Mouse (Mus musculus) intestine, embryonic 15.5 days (tissue): ENCODE data around the gene Etl4. TPM values are rescaled to one million over a fixed set of nuclear protein-coding genes. Genes with fewer than 3 reads are reported as not detected.

Source experiments
- ATAC-seq: fragments of 200-750 bp; cut with Nextera tagmentation; 2 replicates; pipeline ENCODE4 v1.8.0; 2017; ENCODE audit warnings: moderate TSS enrichment, moderate library complexity
- H3K27ac ChIP-seq: fragments of 300-500 bp; sonication (generic); 2 replicates; pipeline ENCODE4 v1.5.1; 2015; ENCODE audit warnings: mild to moderate bottlenecking, inconsistent platforms
- H3K27me3 ChIP-seq: fragments of 300-500 bp; sonication (generic); replicated peaks from 2 replicates; pipeline ENCODE4 v1.6.1; 2015; ENCODE audit warnings: inconsistent platforms
- H3K36me3 ChIP-seq: fragments of 300-500 bp; sonication (generic); 2 replicates; pipeline ENCODE4 v1.6.1; 2015; ENCODE audit warnings: inconsistent platforms
- H3K4me1 ChIP-seq: fragments of 300-500 bp; sonication (generic); replicated peaks from 2 replicates; pipeline ENCODE4 v1.6.1; 2015; ENCODE audit warnings: inconsistent platforms
- H3K4me2 ChIP-seq: fragments of 300-500 bp; sonication (generic); replicated peaks from 2 replicates; pipeline ENCODE4 v1.6.1; 2015; ENCODE audit warnings: mild to moderate bottlenecking, inconsistent platforms
- H3K4me3 ChIP-seq: fragments of 300-500 bp; sonication (generic); replicated peaks from 2 replicates; pipeline ENCODE4 v1.5.1; 2015; ENCODE audit warnings: inconsistent platforms
- H3K9ac ChIP-seq: fragments of 300-500 bp; sonication (generic); 2 replicates; pipeline ENCODE4 v1.6.1; 2015; ENCODE audit warnings: inconsistent platforms
- H3K9me3 ChIP-seq: fragments of 300-500 bp; sonication (generic); 2 replicates; pipeline ENCODE4 v1.6.1; 2016; ENCODE audit warnings: inconsistent platforms
- WGBS: fragments of 180-500 bp; shearing (Covaris S2); methylation state at CpG from one replicate; pipeline ENCODE4 v1.1.7; 2015; 5-methylcytosine and 5-hydroxymethylcytosine counted together
- polyA plus RNA-seq: library from polyadenylated mRNA; unstranded; fragments of >200 nt; fragmentation: Nextera tagmentation; extraction: Ambion mirVana; gene quantifications from 2 replicates; pipeline ENCODE4 v1.2.1, GENCODE M21; 2015

Gene Etl4
- polyA plus RNA-seq, 1 experiment from 2014 or later = 32.8 TPM

DNA sequence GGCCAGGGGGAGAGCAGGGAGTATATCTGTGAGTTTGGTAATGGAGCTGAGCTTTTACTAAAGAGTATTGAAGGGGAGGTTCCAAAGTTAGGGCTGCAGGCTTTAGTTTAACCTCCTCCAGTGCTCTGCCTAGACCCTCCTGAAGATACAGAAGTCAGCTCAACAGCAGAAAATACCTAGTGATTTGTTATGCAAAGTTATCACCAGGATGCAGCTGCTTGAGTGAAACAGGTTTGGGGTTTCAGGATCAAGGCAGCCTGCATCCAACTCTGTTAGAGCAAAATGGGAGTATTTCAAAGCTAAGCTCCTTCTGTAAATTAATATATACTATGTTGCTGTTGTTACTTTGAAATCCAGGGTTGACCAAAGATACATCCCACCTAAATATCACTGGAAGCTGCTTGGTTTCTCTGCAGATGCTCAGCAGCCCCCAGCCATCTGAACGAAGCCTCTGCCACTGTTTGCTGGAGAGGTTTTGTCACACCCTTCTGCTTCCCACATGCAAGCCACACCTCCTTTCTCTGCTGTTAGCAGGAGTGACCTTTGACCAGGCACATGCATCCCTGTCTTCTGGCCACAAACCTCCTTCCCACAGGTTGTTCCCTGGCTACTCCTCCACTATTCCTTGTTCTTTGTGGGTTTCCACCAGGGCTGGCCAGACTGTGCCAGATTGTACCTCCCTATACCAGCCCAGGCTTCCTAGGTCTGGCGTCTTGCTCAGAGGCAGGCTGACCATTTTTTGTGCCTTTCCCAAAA lies 814.6 kb downstream of the Etl4 start:
- no peaks in the 10 kb centered on the region for H3K36me3 ChIP-seq
- no peaks in the 10 kb centered on the region for H3K27me3 ChIP-seq
- H3K27ac ChIP-seq = peak overlapping the region; percentile 36; the same call in 1 of the 2 replicates
- H3K4me1 ChIP-seq = peaks cover 23% of the 10 kb centered on the region
- WGBS = 28% methylated on average over 2 of the region's 2 CpGs
- peak overlapping the region; percentile 10 for H3K4me2 ChIP-seq
- H3K9ac ChIP-seq = no peak overlapping the region
- H3K4me3 ChIP-seq = no peak overlapping the region
- H3K9me3 ChIP-seq = no peaks in the 10 kb centered on the region
- ATAC-seq = peak; percentile 86

DNA sequence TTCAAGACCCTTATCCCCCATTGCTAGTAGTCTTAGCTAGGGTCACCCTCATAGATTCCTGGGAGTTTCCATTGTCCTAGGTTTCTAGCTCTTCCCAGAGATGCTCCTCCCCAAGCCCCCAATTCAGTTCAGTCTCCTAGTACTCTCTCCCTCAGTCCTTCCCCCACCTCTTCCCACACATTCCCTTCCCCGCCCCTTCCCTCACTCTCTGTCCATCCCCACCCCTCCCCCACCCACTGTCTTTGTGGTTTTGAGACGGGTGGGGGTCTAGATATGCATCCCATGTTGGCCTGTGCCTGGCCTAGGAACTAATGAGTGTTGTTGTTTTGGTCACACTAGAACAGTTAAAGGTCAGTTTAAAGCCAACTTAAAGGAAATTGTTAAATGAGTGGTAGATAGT lies 817.4 kb downstream of the Etl4 start:
- Histone ChIP-seq H3K4me2 (no peak overlapping the region), H3K9me3 (no peaks in the 10 kb centered on the region), H3K9ac (no peak overlapping the region), H3K4me1 (peaks cover 18% of the 10 kb centered on the region), H3K27me3 (no peaks in the 10 kb centered on the region), H3K4me3 (no peak overlapping the region), H3K27ac (no peak overlapping the region), H3K36me3 (no peaks in the 10 kb centered on the region)
- ATAC-seq = no peak
- 79% methylated on average over 2 of the region's 2 CpGs for WGBS

DNA sequence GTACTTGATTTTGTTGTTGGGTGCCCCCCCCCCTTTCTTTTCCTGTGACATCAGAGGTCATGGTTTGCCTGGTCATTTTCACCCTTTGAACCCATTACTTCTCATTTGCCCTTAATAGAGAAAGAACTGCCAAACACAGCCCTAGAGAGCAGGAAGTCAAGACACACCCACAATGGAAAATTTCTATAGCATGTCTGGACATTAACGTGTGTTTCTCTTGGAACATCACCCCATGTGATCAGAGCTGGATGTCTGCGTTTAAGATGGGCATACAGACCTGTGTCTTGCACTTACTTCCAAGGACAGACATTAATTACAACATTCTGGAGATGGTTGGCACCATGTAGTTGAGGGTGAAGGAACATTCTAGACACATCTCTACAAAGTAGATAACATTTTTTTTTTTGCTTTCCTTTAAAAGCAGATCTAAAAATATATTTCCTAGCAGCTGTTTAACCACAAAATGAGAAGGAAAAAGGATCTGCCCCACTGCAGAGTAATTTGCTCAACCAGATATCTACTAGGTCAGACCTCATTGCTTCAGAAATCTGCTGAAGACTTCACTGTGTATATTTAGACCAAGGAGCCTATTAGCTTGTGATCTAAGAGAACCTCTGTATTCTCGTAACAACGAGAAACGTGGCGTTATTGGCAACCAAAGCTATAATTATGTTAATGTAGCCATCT lies 818.3 kb downstream of the Etl4 start:
- no peak overlapping the region for H3K4me3 ChIP-seq
- no peaks in the 10 kb centered on the region for H3K27me3 ChIP-seq
- H3K9ac ChIP-seq = no peak overlapping the region
- H3K4me2 ChIP-seq = no peak overlapping the region
- no peaks in the 10 kb centered on the region for H3K36me3 ChIP-seq
- WGBS = 80% methylated on average over 6 of the region's 6 CpGs
- no peak overlapping the region for H3K27ac ChIP-seq
- peaks cover 11% of the 10 kb centered on the region; the same call in 1 of the 2 replicates for H3K4me1 ChIP-seq
- no peak for ATAC-seq
- no peaks in the 10 kb centered on the region for H3K9me3 ChIP-seq

DNA sequence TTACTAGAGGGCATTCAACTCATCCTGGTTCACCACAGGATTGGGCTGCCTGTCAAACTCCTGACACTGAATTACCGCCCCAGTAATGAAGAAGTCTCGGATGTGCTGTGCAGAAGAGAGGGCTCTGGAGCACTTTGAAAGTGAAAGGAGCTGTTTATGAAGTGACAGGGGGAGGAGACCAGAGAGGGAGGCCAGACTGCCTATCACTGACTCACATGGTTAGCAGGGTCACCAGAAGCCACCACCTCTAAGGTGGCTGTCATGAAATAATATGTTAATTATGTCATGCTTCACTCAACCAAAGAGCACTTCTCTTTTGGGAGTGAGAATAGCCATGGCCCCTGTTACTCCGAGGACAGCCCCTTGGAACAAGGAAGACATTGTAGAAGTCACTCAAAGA lies 825.9 kb downstream of the Etl4 start:
- H3K4me1 ChIP-seq = peaks cover 8% of the 10 kb centered on the region; the same call in 1 of the 2 replicates
- no peaks in the 10 kb centered on the region for H3K36me3 ChIP-seq
- H3K4me2 ChIP-seq = peak overlapping the region; percentile 47
- no peak overlapping the region for H3K4me3 ChIP-seq
- H3K9me3 ChIP-seq = no peaks in the 10 kb centered on the region
- no peaks in the 10 kb centered on the region for H3K27me3 ChIP-seq
- H3K9ac ChIP-seq = no peak overlapping the region
- H3K27ac ChIP-seq = 0 out of 2 replicates have a peak overlapping the region, but pooled peaks have one; percentile 88
- ATAC-seq = 0 out of 2 replicates have a peak, but pooled peaks have one; percentile 8
- 64% methylated on average over 3 of the region's 3 CpGs for WGBS

DNA sequence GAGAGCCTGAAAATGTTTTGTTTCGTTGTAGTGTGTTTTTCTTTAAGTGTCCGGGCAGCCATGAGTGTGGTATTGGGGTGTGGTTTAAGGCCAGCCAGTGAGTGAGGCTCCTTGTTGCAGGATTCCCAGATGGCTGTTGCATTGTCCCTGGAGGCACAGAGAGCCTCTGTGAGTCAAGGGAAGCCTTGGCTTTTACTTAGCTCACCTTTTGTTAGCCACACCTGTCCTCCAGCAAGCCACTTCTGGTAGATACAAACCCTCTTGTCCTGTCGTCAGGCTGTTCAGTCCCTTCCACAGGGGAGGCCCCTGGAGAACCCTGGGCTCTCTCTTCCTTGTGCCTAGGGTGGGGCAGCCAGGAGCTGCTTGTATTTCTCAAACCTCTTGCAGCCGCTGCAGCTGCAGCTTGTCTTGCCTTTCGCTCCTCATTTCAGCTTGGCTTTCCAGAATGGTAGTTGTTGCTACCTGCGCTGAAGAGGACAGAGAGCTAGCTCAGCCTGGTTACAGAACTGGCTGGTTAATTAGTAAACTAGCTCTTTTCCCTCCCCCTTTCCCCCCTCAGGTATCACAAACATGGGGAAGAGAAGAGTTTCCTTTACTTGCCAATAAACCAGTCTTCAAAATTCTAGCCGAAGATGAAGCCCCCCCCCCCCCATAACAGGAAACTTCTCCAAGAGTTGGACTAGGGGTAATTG lies 826.9 kb downstream of the Etl4 start:
- H3K9ac ChIP-seq = peak overlapping the region; percentile 15; the same call in 1 of the 2 replicates
- peak overlapping the region; percentile 88 for H3K27ac ChIP-seq
- WGBS = 54% methylated on average over 7 of the region's 7 CpGs
- H3K4me1 ChIP-seq = peaks cover 8% of the 10 kb centered on the region; the same call in 1 of the 2 replicates
- H3K36me3 ChIP-seq = no peaks in the 10 kb centered on the region
- no peaks in the 10 kb centered on the region for H3K9me3 ChIP-seq
- H3K27me3 ChIP-seq = no peaks in the 10 kb centered on the region
- ATAC-seq = peak; percentile 77
- peak overlapping the region; percentile 29 for H3K4me3 ChIP-seq
- peak overlapping the region; percentile 47 for H3K4me2 ChIP-seq

DNA sequence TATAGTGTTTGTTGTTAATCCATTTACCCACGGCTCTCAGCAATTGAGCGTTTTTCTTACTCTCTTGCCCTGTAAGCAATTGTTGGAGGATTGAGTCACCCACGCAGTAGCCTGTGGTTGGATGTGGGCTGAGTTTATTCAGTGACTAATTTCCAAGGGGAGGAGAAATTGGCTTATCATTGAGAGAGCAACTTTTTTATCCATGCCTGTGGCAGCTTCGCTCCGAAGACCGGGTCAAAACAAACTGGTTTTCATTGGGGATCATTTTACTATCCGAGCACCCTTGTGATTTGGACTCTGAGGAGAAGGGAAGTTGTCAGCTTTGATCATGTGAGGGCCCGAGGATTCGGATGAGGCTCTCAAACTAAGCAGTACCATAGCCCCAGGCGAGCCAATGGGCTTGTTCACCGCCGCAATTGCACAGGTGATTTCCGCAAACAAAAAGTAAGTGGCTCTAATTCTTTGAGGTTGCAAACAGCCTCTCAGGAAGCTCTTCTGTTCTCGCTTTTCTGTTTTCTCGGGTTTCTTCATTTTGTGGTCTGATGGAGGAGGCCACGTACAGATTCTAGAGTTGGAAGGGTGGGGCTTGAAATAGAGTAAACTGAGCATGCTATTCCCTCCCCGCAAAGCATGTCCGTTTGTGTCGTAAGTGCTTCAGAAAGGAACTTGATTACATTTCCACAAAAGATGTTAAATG lies 827.7 kb downstream of the Etl4 start:
- H3K9me3 ChIP-seq = no peaks in the 10 kb centered on the region
- 50% methylated on average over 19 of the region's 19 CpGs for WGBS
- peak overlapping the region; percentile 88 for H3K27ac ChIP-seq
- no peaks in the 10 kb centered on the region for H3K36me3 ChIP-seq
- H3K27me3 ChIP-seq = no peaks in the 10 kb centered on the region
- peak; percentile 80 for ATAC-seq
- no peak overlapping the region for H3K9ac ChIP-seq
- peak overlapping the region; percentile 47 for H3K4me2 ChIP-seq
- peaks cover 8% of the 10 kb centered on the region; the same call in 1 of the 2 replicates for H3K4me1 ChIP-seq
- H3K4me3 ChIP-seq = peak overlapping the region; percentile 29

DNA sequence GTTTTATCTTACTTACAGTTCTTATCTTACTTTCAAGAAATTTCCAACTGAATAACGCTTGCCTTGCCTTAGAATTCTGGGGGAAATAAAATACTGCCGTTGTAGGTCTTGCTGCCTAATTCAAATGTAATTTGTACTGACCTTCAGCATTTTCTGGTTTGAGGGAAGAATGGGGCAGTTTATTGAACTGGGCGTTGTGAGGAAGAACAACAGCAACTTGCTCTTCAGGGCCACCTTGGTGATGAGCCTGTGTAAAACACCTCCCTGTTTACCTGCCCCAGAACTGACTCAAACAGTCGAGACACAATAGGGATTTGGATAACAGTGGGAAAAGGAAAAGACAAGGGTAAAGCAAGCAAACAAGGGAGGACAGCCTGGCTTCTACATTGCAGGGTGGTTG lies 828.3 kb downstream of the Etl4 start:
- H3K27ac ChIP-seq = peak overlapping the region; percentile 88; the same call in 1 of the 2 replicates
- no peak overlapping the region for H3K9ac ChIP-seq
- no peak; the same call in 1 of the 2 replicates for ATAC-seq
- H3K4me2 ChIP-seq = peak overlapping the region; percentile 47
- peak overlapping the region; percentile 29 for H3K4me3 ChIP-seq
- H3K9me3 ChIP-seq = no peaks in the 10 kb centered on the region
- 45% methylated on average over 4 of the region's 4 CpGs for WGBS
- H3K36me3 ChIP-seq = no peaks in the 10 kb centered on the region
- no peaks in the 10 kb centered on the region for H3K27me3 ChIP-seq
- H3K4me1 ChIP-seq = peaks cover 8% of the 10 kb centered on the region; the same call in 1 of the 2 replicates

DNA sequence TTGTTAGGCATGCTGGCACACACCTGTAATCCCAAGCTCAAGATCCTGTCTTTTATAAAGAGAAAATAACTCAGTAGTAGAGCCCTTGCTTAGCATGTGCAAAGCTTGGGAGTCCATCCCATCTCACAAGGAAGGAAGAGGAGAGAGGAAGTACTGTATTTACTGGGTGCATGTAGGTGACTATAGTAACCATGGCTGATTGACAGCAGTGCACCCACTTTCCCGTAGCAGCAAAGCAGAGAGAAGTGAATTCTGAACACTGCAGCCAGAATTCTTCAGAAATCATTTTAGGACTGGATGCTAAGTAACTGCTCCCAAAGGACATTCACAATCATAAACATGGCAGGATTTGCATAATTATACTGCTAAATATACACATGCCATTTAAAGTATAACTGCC lies 838.1 kb downstream of the Etl4 start:
- H3K9me3 ChIP-seq = no peaks in the 10 kb centered on the region
- H3K36me3 ChIP-seq = 0 out of 2 replicates have a peak, but pooled peaks cover 8% of the 10 kb centered on the region
- WGBS = 71% methylated on average over 1 of the region's 1 CpGs
- no peak overlapping the region for H3K9ac ChIP-seq
- ATAC-seq = no peak
- no peaks in the 10 kb centered on the region for H3K4me1 ChIP-seq
- no peak overlapping the region for H3K4me3 ChIP-seq
- H3K27me3 ChIP-seq = no peaks in the 10 kb centered on the region
- no peak overlapping the region for H3K4me2 ChIP-seq
- H3K27ac ChIP-seq = no peak overlapping the region

DNA sequence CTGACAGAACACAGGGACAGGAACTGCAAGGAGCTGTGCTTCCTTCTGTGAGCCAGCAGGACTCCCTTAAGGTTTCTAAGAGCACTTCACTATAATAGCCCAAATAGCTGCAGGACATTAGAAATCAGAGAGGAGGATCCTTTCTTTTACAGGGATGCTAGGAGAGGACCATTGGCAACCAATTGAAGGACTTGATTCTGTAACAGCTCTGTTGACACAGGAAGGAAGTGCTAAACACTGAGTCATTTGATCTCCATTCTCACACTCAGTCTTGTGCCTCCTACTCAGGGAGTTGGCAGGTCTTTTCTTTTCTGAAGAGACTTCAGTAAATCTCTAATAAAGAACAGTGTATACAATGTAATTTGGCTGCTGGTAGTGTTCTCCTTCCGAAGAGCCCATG lies 838.9 kb downstream of the Etl4 start:
- no peak overlapping the region for H3K4me2 ChIP-seq
- H3K9me3 ChIP-seq = no peaks in the 10 kb centered on the region
- 55% methylated on average over 1 of the region's 1 CpGs for WGBS
- H3K36me3 ChIP-seq = 0 out of 2 replicates have a peak, but pooled peaks cover 7% of the 10 kb centered on the region
- no peaks in the 10 kb centered on the region for H3K27me3 ChIP-seq
- H3K9ac ChIP-seq = no peak overlapping the region
- no peak overlapping the region for H3K4me3 ChIP-seq
- no peaks in the 10 kb centered on the region for H3K4me1 ChIP-seq
- no peak overlapping the region for H3K27ac ChIP-seq
- ATAC-seq = no peak

DNA sequence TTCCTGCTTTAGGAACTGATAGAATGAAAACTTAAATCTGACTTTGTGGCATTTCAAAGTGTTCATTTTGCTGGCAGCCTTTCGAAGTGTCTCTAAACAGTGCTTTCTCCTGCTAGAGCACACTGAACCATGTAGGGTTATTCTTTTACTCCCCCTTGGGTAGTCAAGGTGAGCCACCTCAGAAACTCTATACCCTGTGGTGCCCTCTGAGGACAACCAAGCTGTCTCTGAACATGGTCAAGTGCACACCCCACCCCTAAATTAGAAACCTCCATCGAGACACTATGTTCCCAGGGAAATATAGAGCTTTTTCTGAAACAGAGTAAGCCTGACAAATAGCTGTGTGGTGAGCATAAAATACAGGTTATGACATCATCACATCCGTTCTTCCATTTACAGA lies 840.1 kb downstream of the Etl4 start:
- Histone ChIP-seq H3K27ac (no peak overlapping the region), H3K4me2 (no peak overlapping the region), H3K9ac (no peak overlapping the region), H3K36me3 (no peaks in the 10 kb centered on the region), H3K9me3 (no peaks in the 10 kb centered on the region), H3K27me3 (no peaks in the 10 kb centered on the region), H3K4me3 (no peak overlapping the region), H3K4me1 (no peaks in the 10 kb centered on the region)
- ATAC-seq = no peak
- 86% methylated on average over 3 of the region's 3 CpGs for WGBS

DNA sequence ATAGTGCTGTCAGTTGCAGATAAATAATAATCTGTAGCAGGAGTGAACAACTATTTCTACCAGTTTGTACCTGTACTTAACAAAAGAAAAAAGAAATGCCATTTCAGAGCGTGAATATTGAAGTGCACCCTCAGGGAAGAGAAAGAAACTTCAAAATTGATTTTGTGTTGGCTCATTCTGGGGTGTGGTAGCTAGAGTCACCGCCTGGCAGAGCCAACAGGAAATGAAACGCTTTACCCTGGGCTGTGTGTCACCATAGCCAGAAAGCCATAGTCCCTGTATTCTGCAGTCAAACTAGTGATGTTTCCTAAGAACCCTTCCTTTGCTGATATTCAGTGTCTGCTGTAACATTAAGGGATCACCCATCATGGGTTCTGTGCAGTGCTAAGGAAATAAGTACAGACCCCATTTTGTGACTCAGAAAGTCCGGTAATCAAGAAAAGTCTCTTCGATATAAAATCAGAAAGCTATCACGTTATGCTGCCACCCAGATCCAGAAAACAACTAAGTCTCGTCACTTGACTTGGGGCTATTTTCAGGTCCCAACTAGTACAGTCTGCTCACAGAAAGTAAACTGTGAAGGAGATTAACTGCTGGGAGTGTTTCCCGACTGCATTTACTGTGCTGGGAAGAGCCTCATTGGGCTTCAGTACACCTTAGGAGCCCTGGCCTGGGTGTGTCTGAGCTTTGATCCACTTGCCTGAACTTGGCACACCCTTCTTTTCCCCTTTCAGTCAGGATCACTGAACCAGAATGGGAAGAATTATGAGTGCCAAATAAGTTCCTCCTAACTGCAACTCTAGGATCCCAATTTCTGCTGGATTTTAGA lies 843.9 kb downstream of the Etl4 start:
- Histone ChIP-seq H3K27me3 (no peaks in the 10 kb centered on the region), H3K36me3 (no peaks in the 10 kb centered on the region), H3K9me3 (no peaks in the 10 kb centered on the region), H3K4me2 (peak overlapping the region; percentile 17; the same call in 1 of the 2 replicates), H3K4me1 (no peaks in the 10 kb centered on the region), H3K27ac (peak overlapping the region; percentile 54), H3K9ac (no peak overlapping the region), H3K4me3 (no peak overlapping the region)
- WGBS = 62% methylated on average over 8 of the region's 8 CpGs
- ATAC-seq = peak; percentile 93
